Mouse (Mus musculus) thymus, adult 2 months (tissue): ENCODE data around the gene Cdca8. TPM values are rescaled to one million over a fixed set of nuclear protein-coding genes. Genes with fewer than 3 reads are reported as not detected.

Experiments used
- DNase-seq: peaks from one replicate; pipeline ENCODE4 v3.0.0; 2021
- H3K27ac ChIP-seq: fragments of 200-500 bp; 2 replicates; pipeline ENCODE4 v1.5.1; 2012; ENCODE audit warnings: low read length, control low read depth; ENCODE audit not compliant: control insufficient read depth, insufficient read depth
- H3K27me3 ChIP-seq: fragments of 200-500 bp; 2 replicates; pipeline ENCODE4 v1.6.1; 2012; ENCODE audit warnings: mild to moderate bottlenecking, low read length, moderate library complexity, mixed read lengths; ENCODE audit not compliant: control insufficient read depth, insufficient read depth
- H3K36me3 ChIP-seq: fragments of 200-500 bp; 2 replicates; pipeline ENCODE4 v1.6.1; 2012; ENCODE audit warnings: mild to moderate bottlenecking, low read length, moderate library complexity; ENCODE audit not compliant: control insufficient read depth, insufficient read depth
- H3K4me1 ChIP-seq: fragments of 200-500 bp; replicated peaks from 2 replicates; pipeline ENCODE4 v1.6.1; 2012; ENCODE audit warnings: low read length; ENCODE audit not compliant: control insufficient read depth, insufficient read depth
- H3K4me3 ChIP-seq: fragments of 200-500 bp; 2 replicates; pipeline ENCODE4 v1.5.1; 2012; ENCODE audit warnings: mild to moderate bottlenecking, low read length, control low read depth, moderate library complexity; ENCODE audit not compliant: control insufficient read depth, insufficient read depth
- CTCF ChIP-seq: fragments of 200-500 bp; IDR thresholded peaks from 2 replicates; pipeline ENCODE4 v1.5.1; 2012; ENCODE audit warnings: mild to moderate bottlenecking, control low read depth, low read length, moderate library complexity, borderline replicate concordance; ENCODE audit not compliant: control insufficient read depth, poor library complexity, insufficient read depth; ENCODE audit errors: extremely low read depth
- POLR2A ChIP-seq: fragments of 200-500 bp; IDR thresholded peaks from 2 replicates; pipeline ENCODE4 v1.6.1; 2012; ENCODE audit warnings: mild to moderate bottlenecking, low read length, control low read depth, moderate library complexity; ENCODE audit not compliant: control insufficient read depth, poor library complexity, insufficient read depth; ENCODE audit errors: extremely low read depth
- WGBS: fragments of 180-500 bp; shearing (Covaris S2); methylation state at CpG from one replicate; pipeline ENCODE4 v1.1.7; 2018; 5-methylcytosine and 5-hydroxymethylcytosine counted together
- polyA plus RNA-seq: library from polyadenylated mRNA; depleted of rRNA; stranded (reverse); fragments of >200 nt; gene quantifications from 2 replicates; pipeline ENCODE4 v1.2.3, GENCODE M21; 2012

Gene Cdca8
- polyA plus RNA-seq, 1 experiment: 79.4 TPM

DNA sequence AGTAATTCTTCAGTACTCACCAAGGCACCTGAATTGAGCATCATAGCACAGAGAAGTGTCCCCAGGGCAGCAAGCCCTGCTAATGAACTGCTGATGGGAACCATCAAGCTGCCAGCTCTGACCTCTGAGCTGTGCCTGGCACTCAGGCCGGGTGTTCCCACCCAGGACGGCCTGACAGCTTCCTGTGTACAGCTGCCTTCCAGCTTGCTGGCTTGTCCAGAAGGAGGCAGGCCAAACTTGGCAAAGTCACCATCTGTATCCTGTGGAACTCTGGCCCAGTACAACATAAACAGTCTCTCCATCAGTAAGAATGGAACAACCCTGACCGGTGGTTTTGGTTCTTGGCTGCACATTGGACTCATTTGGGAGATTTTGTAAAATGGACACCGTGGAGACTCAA, 14.4 kb upstream of the Cdca8 start:
- H3K36me3 ChIP-seq: no peaks in the 10 kb centered on the region
- H3K27ac ChIP-seq: no peak overlapping the region
- no peaks in the 10 kb centered on the region for H3K4me1 ChIP-seq
- no peak overlapping the region for H3K4me3 ChIP-seq
- TF ChIP-seq POLR2A (no peak), CTCF (no peak)
- WGBS: 88% methylated on average over 4 of the region's 4 CpGs
- DNase-seq: no peak
- no peaks in the 10 kb centered on the region for H3K27me3 ChIP-seq

DNA sequence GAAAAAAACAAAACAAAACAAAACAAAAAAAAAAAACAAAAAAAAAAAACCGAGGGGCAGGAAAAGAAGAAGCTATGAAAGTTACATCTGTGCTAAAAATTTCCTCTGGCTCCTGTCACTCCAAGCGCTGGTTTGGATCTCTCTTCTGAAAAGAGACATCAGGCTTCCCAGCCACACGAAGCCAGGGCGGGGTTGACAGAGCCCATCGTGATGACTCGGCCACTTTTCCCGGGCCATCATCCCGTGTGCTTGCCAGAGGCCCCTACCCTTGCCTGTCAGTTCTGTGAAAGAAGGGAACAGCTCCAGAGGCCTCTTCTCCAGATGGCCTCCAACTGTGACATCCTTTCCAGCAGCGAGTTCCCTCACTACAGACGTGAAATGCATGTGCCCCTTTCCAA, 11.9 kb upstream of the Cdca8 start:
- Histone ChIP-seq H3K4me3 (no peak overlapping the region), H3K36me3 (no peaks in the 10 kb centered on the region), H3K27me3 (no peaks in the 10 kb centered on the region), H3K27ac (no peak overlapping the region), H3K4me1 (no peaks in the 10 kb centered on the region)
- TF ChIP-seq CTCF (no peak), POLR2A (no peak)
- DNase-seq: no peak
- 28% methylated on average over 10 of the region's 10 CpGs for WGBS

DNA sequence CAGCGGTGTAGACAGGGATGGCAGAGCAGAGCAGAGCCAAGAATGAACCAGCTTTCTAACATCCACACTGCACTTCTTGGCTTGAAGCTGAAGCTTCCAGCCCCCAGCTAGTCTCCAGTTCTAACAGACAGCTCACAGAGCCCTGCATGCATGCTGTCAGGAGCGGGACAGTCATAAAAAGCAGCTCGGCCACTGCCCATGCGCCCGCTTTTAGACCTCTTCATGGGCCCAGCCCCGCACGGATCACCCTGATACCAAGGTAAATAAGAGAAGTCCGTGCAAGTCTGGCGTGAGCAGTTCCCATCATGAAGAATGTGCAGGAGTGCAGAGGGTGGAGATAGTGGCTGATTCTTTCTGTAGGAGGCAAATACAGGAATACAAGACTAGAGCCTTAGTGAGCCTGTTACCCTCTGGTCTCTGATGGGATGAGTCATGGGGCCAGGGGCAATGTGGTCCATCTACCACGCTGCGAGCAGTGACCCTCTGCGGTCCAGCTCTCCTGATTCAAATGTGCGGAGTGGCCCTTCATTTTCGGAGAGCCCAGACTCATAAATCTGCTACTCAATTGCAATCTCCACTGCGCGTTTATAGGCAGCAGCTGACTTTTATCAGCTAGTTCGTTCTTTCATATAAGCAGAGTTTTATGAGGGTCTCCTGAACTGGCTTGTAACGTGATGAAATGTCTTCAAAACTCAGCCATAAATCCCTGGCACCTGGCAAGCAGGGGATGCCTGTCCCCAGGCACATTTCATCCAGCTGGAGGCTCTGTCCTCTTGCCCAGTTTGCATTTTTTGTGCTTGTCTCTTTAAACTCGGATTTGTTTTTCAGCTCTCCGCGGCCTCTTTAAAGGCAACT, 11.3 kb upstream of the Cdca8 start:
- no peak for DNase-seq
- no peak overlapping the region for H3K4me3 ChIP-seq
- H3K27me3 ChIP-seq: no peaks in the 10 kb centered on the region
- H3K27ac ChIP-seq: no peak overlapping the region
- whole genome bisulfite sequencing: 97% methylated on average over 21 of the region's 21 CpGs
- TF ChIP-seq POLR2A (no peak), CTCF (no peak)
- H3K4me1 ChIP-seq: no peaks in the 10 kb centered on the region
- no peaks in the 10 kb centered on the region for H3K36me3 ChIP-seq

DNA sequence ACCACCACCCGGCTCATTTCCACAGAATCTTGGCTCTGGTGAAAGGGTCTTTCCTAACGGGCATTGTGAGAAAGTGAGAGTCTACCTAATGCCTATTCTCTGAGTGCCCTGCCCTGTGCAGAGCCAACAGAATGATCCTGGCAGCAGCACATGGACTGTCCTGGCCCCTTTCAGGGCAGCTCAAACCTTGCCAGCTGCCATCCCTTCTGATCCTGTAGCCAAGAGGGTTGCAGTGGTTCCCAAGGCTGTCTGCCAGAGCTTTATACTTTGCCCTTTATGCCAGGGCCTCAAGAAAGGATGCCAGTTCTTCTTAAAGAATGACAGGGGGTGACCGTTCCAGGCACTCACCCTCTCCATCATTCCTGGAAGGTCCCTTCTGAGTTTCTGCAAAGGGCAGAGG, 10.4 kb upstream of the Cdca8 start:
- WGBS: 96% methylated on average over 3 of the region's 3 CpGs
- Histone ChIP-seq H3K36me3 (no peaks in the 10 kb centered on the region), H3K4me3 (no peak overlapping the region), H3K27me3 (no peaks in the 10 kb centered on the region), H3K27ac (no peak overlapping the region), H3K4me1 (no peaks in the 10 kb centered on the region)
- TF ChIP-seq POLR2A (no peak), CTCF (no peak)
- DNase-seq: no peak

DNA sequence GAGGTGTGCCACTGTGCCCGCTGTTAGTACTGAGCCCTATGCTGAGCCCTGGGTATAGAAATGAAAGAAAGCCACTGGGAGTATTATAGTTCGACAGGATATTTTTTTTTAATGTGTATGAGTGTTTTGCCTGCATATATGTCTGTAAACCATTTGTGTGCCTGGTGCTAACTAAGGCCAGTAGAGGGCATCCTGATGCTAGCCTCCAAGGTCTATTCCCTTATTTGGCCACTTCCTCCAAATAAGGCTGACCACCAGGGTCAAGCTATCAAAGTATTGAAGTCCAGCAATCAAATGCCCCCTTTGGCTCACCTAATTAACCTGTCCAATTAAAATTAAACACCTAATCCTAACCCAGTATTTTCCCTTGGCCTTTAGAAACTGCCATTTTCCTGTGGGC, 5.8 kb upstream of the Cdca8 start:
- no peak for DNase-seq
- Histone ChIP-seq H3K36me3 (no peaks in the 10 kb centered on the region), H3K4me3 (no peak overlapping the region), H3K27me3 (no peaks in the 10 kb centered on the region), H3K27ac (no peak overlapping the region), H3K4me1 (no peaks in the 10 kb centered on the region)
- whole genome bisulfite sequencing: 76% methylated on average over 2 of the region's 2 CpGs
- TF ChIP-seq CTCF (no peak), POLR2A (no peak)

DNA sequence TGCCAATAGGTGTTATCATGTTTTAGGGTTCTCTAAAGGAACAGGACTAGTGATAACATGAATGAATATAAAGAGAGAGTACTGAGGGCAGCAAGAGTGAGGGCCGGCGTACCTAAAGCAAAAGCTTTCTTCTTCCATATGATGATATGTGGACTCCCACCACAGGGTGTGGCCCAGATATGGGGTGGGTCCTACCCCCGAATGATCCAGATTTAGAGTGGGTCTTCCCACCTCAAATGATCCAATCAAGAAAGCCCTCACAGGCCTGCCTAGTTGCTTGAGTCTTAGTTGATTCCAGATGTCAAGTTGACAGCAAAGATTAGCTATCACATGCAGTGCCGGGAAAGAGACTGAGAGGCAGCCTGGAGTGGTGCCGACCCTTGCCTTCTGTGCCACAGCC, 4.7 kb upstream of the Cdca8 start:
- TF ChIP-seq CTCF (no peak), POLR2A (no peak)
- H3K4me3 ChIP-seq: no peak overlapping the region
- H3K36me3 ChIP-seq: no peaks in the 10 kb centered on the region
- no peaks in the 10 kb centered on the region for H3K4me1 ChIP-seq
- no peak for DNase-seq
- no peak overlapping the region for H3K27ac ChIP-seq
- WGBS: 93% methylated on average over 5 of the region's 5 CpGs
- H3K27me3 ChIP-seq: no peaks in the 10 kb centered on the region
